Mouse (Mus musculus) layer of hippocampus, adult 2 months (tissue): ENCODE data around the gene Zp3. TPM values are rescaled to one million over a fixed set of nuclear protein-coding genes. Genes with fewer than 3 reads are reported as not detected.

ENCODE experiments used
- DNase-seq, 2 experiments: peaks; one replicate each; pipeline ENCODE4 v3.0.0; 2022; ENCODE audit warnings: low spot score in 2 of 2
- H3K27ac ChIP-seq: fragments of 200-600 bp; 2 replicates; pipeline ENCODE4 v1.8.1; 2022
- H3K4me3 ChIP-seq: fragments of 200-600 bp; 2 replicates; pipeline ENCODE4 v1.8.1; 2022; ENCODE audit warnings: mild to moderate bottlenecking
- CTCF ChIP-seq: fragments of 200-600 bp; conservative IDR thresholded peaks from 2 replicates; pipeline ENCODE4 v1.8.1; 2022; ENCODE audit warnings: antibody characterized with exemption, mild to moderate bottlenecking, moderate library complexity
- total RNA-seq, 2 experiments: library from RNA; stranded (reverse); gene quantifications; 2 replicates each; pipeline ENCODE4 v1.2.3; 2021

Gene Zp3
- total RNA-seq, 2 experiments from 2014 or later, result not detected

GRCm38 (mm10) chr5:135966866-135967265, 13.0 kb upstream of the Zp3 start:
- Histone ChIP-seq H3K4me3 (no peak overlapping the region), H3K27ac (no peak overlapping the region)
- peak; percentile 61 for TF ChIP-seq CTCF
- DNase-seq, result no peak

GRCm38 (mm10) chr5:135968781-135969180, 11.1 kb upstream of the Zp3 start:
- no peak overlapping the region for H3K4me3 ChIP-seq
- DNase-seq, result peak in 1 of 2 experiments; percentile 56
- peak; percentile 88 for TF ChIP-seq CTCF
- no peak overlapping the region for H3K27ac ChIP-seq

GRCm38 (mm10) chr5:135970247-135970646, 9.7 kb upstream of the Zp3 start:
- no peak for DNase-seq
- TF ChIP-seq CTCF, result no peak
- Histone ChIP-seq H3K4me3 (no peak overlapping the region), H3K27ac (no peak overlapping the region)

- Histone ChIP-seq H3K27ac (no peak overlapping the region), H3K4me3 (no peak overlapping the region)
- no peak for DNase-seq
- TF ChIP-seq CTCF, result no peak
Measured at GRCm38 (mm10) chr5:135971876-135972275, 8.0 kb upstream of the Zp3 start.

GRCm38 (mm10) chr5:135974365-135974764, 5.5 kb upstream of the Zp3 start, which contains the start of gene Ssc4d:
Gene Ssc4d, minus strand, starts transcription at chr5:135974531.
- Histone ChIP-seq H3K27ac (no peak within 1 kb of the TSS), H3K4me3 (no peak within 1 kb of the TSS)
- DNase-seq, result no peak
- TF ChIP-seq CTCF, result no peak

GRCm38 (mm10) chr5:135975893-135976668, 3.8 kb upstream of the Zp3 start:
- Histone ChIP-seq H3K4me3 (no peak overlapping the region), H3K27ac (no peak overlapping the region)
- TF ChIP-seq CTCF, result no peak
- no peak for DNase-seq

GRCm38 (mm10) chr5:135979381-135979780, 518 bp upstream of the Zp3 start:
- Histone ChIP-seq H3K4me3 (no peak overlapping the region), H3K27ac (no peak overlapping the region)
- no peak for TF ChIP-seq CTCF
- no peak for DNase-seq

GRCm38 (mm10) chr5:135982398-135982797, 2.5 kb downstream of the Zp3 start:
- TF ChIP-seq CTCF, result peak; percentile 91
- Histone ChIP-seq H3K4me3 (no peak overlapping the region), H3K27ac (no peak overlapping the region)
- no peak for DNase-seq

- TF ChIP-seq CTCF, result no peak
- no peak for DNase-seq
- no peak overlapping the region for H3K4me3 ChIP-seq
- no peak overlapping the region for H3K27ac ChIP-seq
Measured at GRCm38 (mm10) chr5:135984546-135985044, 4.7 kb downstream of the Zp3 start.

GRCm38 (mm10) chr5:135987248-135987647, 7.3 kb downstream of the Zp3 start:
- peak in 1 of 2 experiments; percentile 41 for DNase-seq
- Histone ChIP-seq H3K4me3 (no peak overlapping the region), H3K27ac (no peak overlapping the region)
- peak; percentile 77 for TF ChIP-seq CTCF

GRCm38 (mm10) chr5:135990601-135991000, 10.7 kb downstream of the Zp3 start:
- no peak for DNase-seq
- no peak for TF ChIP-seq CTCF
- Histone ChIP-seq H3K4me3 (no peak overlapping the region), H3K27ac (no peak overlapping the region)

- Histone ChIP-seq H3K27ac (no peak overlapping the region), H3K4me3 (no peak overlapping the region)
- DNase-seq, result no peak
- no peak for TF ChIP-seq CTCF
Measured at GRCm38 (mm10) chr5:135993381-135993965, 13.6 kb downstream of the Zp3 start.

GRCm38 (mm10) chr5:135994335-135994724, 14.4 kb downstream of the Zp3 start:
- H3K27ac ChIP-seq, result peak overlapping the region; percentile 96
- no peak for TF ChIP-seq CTCF
- no peak for DNase-seq
- H3K4me3 ChIP-seq, result peak overlapping the region; percentile 70
